ENCODE assay signal across 8 mouse cellular contexts in the genomic region with DNA sequence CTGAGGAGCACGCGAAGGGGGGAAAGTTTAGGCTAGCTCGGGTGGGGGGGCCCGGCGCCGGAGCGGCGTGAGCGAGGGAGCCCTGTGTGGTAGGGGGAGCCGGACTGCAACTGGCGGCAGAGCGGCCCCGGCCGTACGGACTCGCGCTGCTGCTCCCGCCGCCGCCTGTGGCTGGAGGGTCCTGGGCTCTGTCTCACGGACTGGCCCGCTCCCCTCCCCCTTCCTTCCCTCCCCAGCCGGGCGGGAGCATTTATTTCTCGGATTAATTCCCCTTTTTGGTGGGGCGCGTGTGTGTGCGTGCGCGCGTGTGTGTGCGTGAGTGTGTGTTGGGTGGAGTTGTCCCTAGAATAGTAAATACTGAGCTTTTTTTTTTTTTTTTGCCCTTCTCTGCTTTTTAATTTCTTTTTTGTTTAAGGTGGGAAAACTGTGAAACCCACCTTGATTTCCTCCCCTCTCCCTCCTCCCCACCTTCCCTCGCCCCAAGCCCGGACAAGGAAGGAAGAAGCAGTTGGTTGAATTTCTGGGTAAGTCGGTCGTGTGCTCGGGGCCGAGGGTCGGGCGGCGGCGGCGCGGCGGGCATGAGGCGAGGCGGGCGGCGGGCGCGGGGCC. TPM values are rescaled to one million over a fixed set of nuclear protein-coding genes. Genes with fewer than 3 reads are reported as not detected.
DNase-seq lines count a peak whose midpoint lies in the region; ATAC-seq and TF ChIP-seq lines count a peak whose summit lies in the region.

No protein-coding gene starts in this region.

- no peak for DNase-seq in kidney, postnatal 10 days
- no peak for DNase-seq in Muller cell, postnatal 12 days (ENCODE audit: inconsistent ontology term)
- no peak for DNase-seq in testis, postnatal 14 days (ENCODE audit: low spot score)
- DNase-seq in kidney, adult 18-20 months = no peak

- no peak for TF ChIP-seq CTCF in cortical plate, adult 2 months (IDR thresholded peaks at IDR 0.05; ENCODE audit: extremely low read depth, insufficient read depth, low read length)

- peak overlapping the region; percentile 100 for H3K9ac ChIP-seq in kidney, embryonic 16.5 days (replicated peaks; ENCODE audit: low read length)
- H3K9ac ChIP-seq in intestine, embryonic 16.5 days (ENCODE audit: low read depth, low read length) = peak overlapping the region; percentile 97
- peak overlapping the region; percentile 97 for H3K9ac ChIP-seq in midbrain, embryonic 16.5 days (ENCODE audit: low read depth, low read length)

- ATAC-seq in kidney, embryonic 16.5 days (ENCODE audit: low FRiP score, low TSS enrichment) = peak; percentile 41
- ATAC-seq in intestine, embryonic 16.5 days = peak; percentile 26
- ATAC-seq in midbrain, embryonic 16.5 days = peak; percentile 61

- peak overlapping the region; percentile 100 for H3K27ac ChIP-seq in kidney, embryonic 16.5 days (ENCODE audit: low read length)
- H3K27ac ChIP-seq in cortical plate, adult 2 months (ENCODE audit: insufficient read depth, low read length) = peak overlapping the region; percentile 75
- H3K27ac ChIP-seq in intestine, embryonic 16.5 days (ENCODE audit: low read length) = peak overlapping the region; percentile 100
- peak overlapping the region; percentile 100 for H3K27ac ChIP-seq in midbrain, embryonic 16.5 days (ENCODE audit: low read length)

- no peaks in the 10 kb centered on the region for H3K27me3 ChIP-seq in kidney, embryonic 16.5 days (ENCODE audit: insufficient read depth, low read length)
- H3K27me3 ChIP-seq in intestine, embryonic 16.5 days (replicated peaks; ENCODE audit: control insufficient read depth, insufficient read depth, low read length) = no peaks in the 10 kb centered on the region
- no peaks in the 10 kb centered on the region for H3K27me3 ChIP-seq in midbrain, embryonic 16.5 days (ENCODE audit: control insufficient read depth, insufficient read depth, low read depth, low read length)

- H3K9me3 ChIP-seq in kidney, embryonic 16.5 days (ENCODE audit: low read length) = no peaks in the 10 kb centered on the region
- no peaks in the 10 kb centered on the region for H3K9me3 ChIP-seq in intestine, embryonic 16.5 days (ENCODE audit: control insufficient read depth, low read length)
- no peaks in the 10 kb centered on the region for H3K9me3 ChIP-seq in midbrain, embryonic 16.5 days (replicated peaks; ENCODE audit: control insufficient read depth, low read length, poor library complexity, severe bottlenecking)

- TF ChIP-seq POLR2A in cortical plate, adult 2 months (IDR thresholded peaks at IDR 0.05; ENCODE audit: extremely low read depth, insufficient read depth, low read length) = no peak

- no peaks in the 10 kb centered on the region for H3K36me3 ChIP-seq in kidney, embryonic 16.5 days (ENCODE audit: insufficient read depth, low read length)
- H3K36me3 ChIP-seq in intestine, embryonic 16.5 days (ENCODE audit: control insufficient read depth, insufficient read depth, low read length) = no peaks in the 10 kb centered on the region
- no peaks in the 10 kb centered on the region for H3K36me3 ChIP-seq in midbrain, embryonic 16.5 days (ENCODE audit: control insufficient read depth, insufficient read depth, low read length)

- WGBS in kidney, embryonic 16.5 days = under 1% methylated on average over 34 of the region's 51 CpGs
- under 1% methylated on average over 49 of the region's 51 CpGs for WGBS in intestine, embryonic 16.5 days
- 2% methylated on average over 20 of the region's 51 CpGs for WGBS in midbrain, embryonic 16.5 days

- peak overlapping the region; percentile 90 for H3K4me2 ChIP-seq in kidney, embryonic 16.5 days (replicated peaks; ENCODE audit: low read depth, low read length)
- H3K4me2 ChIP-seq in intestine, embryonic 16.5 days (ENCODE audit: low read depth, low read length) = peak overlapping the region; percentile 89
- peak overlapping the region; percentile 92 for H3K4me2 ChIP-seq in midbrain, embryonic 16.5 days (ENCODE audit: low read length)

- peak overlapping the region; percentile 100 for H3K4me3 ChIP-seq in kidney, embryonic 16.5 days (ENCODE audit: low read length)
- peak overlapping the region; percentile 91 for H3K4me3 ChIP-seq in cortical plate, adult 2 months (ENCODE audit: insufficient read depth, low read length)
- H3K4me3 ChIP-seq in intestine, embryonic 16.5 days (ENCODE audit: low read length) = peak overlapping the region; percentile 80
- peak overlapping the region; percentile 82 for H3K4me3 ChIP-seq in midbrain, embryonic 16.5 days (ENCODE audit: low read depth, low read length)

- H3K4me1 ChIP-seq in kidney, embryonic 16.5 days (ENCODE audit: insufficient read depth, low read length) = peaks cover 21% of the 10 kb centered on the region; the same call in 1 of the 2 replicates
- peaks cover 3% of the 10 kb centered on the region; the same call in 1 of the 2 replicates for H3K4me1 ChIP-seq in cortical plate, adult 2 months (ENCODE audit: control insufficient read depth, insufficient read depth, low read length)
- H3K4me1 ChIP-seq in intestine, embryonic 16.5 days (ENCODE audit: control insufficient read depth, insufficient read depth, low read length) = peaks cover 16% of the 10 kb centered on the region
- peaks cover 20% of the 10 kb centered on the region for H3K4me1 ChIP-seq in midbrain, embryonic 16.5 days (ENCODE audit: control insufficient read depth, insufficient read depth, low read length)

RNA-seq across cellular contexts. Expression of gene Xpo1, which starts 0.5 kb away (rescaled TPM):
- polyA plus RNA-seq in kidney, embryonic 16.5 days (2015; fragmentation: Nextera tagmentation; extraction: Ambion mirVana) = 95.1 and 96.8 TPM in 2 replicates
- 32.8 and 33.9 TPM in 2 replicates for polyA plus RNA-seq in cortical plate, adult 2 months (2012; rRNA removed)
- 49.6 and 52.8 TPM in 2 replicates for polyA plus RNA-seq in intestine, embryonic 16.5 days (2015; fragmentation: Nextera tagmentation; extraction: Ambion mirVana)
- 69.7 and 80.6 TPM in 2 replicates for polyA plus RNA-seq in midbrain, embryonic 16.5 days (2015; fragmentation: Nextera tagmentation; extraction: Ambion mirVana)

RNA-seq across cellular contexts. Expression of gene Usp34, which starts 50.4 kb away (rescaled TPM):
- polyA plus RNA-seq in kidney, embryonic 16.5 days (2015; fragmentation: Nextera tagmentation; extraction: Ambion mirVana) = 22.4 and 22.5 TPM in 2 replicates
- polyA plus RNA-seq in cortical plate, adult 2 months (2012; rRNA removed) = 50.7 and 51.2 TPM in 2 replicates
- polyA plus RNA-seq in intestine, embryonic 16.5 days (2015; fragmentation: Nextera tagmentation; extraction: Ambion mirVana) = 12.9 and 16.9 TPM in 2 replicates
- polyA plus RNA-seq in midbrain, embryonic 16.5 days (2015; fragmentation: Nextera tagmentation; extraction: Ambion mirVana) = 32.3 and 35.1 TPM in 2 replicates
